Mouse (Mus musculus) olfactory bulb, adult 2 months (tissue): ENCODE measurements around the gene Egln2.

Source experiments
- CTCF ChIP-seq: fragments of 200-500 bp; IDR thresholded peaks from 2 replicates; pipeline ENCODE4 v1.5.1; 2012; ENCODE audit warnings: low read depth, mild to moderate bottlenecking, low read length, moderate library complexity; ENCODE audit not compliant: insufficient read depth
- POLR2A ChIP-seq: fragments of 200-500 bp; IDR thresholded peaks from 2 replicates; pipeline ENCODE4 v1.6.1; 2012; ENCODE audit warnings: mild to moderate bottlenecking, low read depth, low read length, moderate library complexity; ENCODE audit not compliant: insufficient read depth

- TF ChIP-seq POLR2A, result no peak
- TF ChIP-seq CTCF, result no peak
These were observed 7.3 kb downstream of the Egln2 start for GRCm38 (mm10) chr7:27159256-27159655.
